In the genomic region with DNA sequence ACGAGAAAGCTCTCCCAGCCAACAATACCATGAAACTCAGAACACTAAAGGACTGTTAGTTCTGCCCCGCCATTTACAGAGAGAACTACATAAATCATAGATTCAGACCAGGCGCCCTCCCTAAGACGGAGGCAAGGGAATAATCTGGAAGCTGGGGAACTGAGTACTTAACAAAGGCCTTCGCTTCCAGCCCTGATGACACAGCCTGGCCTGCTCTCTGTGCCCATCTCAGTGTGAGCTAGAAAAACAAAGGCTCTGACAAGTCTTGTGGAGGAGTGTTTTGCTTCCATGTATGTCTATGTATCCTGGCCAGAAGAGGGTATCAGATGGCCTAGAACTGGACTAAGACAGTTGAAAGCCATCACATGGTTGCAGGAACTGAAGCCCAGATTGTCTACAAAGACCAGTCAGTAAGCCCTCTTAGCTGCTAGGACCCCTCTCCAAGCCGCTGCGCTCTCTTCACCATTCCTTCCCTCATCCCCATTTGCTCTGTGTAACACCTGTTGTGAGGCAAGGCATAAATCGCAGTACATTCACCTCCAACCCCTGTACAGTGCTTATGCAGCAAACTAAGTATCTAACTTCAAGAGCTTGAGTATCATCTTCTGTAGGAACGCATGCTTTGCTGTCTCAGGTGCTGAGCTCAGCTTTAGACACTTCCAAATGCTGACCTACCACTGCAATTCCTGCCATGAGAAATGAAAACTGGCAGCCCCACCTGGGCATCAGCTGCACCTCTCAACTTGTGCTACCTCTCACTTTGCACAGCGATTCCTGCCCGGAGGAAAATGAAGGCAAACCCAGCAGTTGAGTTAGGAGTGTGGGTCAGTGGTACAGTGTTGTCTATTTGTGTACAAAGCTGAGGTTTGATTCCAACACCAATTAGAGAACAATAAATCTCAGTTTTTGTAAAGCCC, we compare ENCODE assay signal across 8 mouse cellular contexts. TPM values are rescaled to one million over a fixed set of nuclear protein-coding genes. Genes with fewer than 3 reads are reported as not detected.
DNase-seq lines count a peak whose midpoint lies in the region; ATAC-seq and TF ChIP-seq lines count a peak whose summit lies in the region.
"Had no signal": no experiment of that assay in that cellular context is flagged by ENCODE, and none has a peak within 500 bp of the region (broad histone marks: within the 10 kb centered on the region; RNA-seq: fewer than 3 reads in every experiment).

No protein-coding gene starts in this region.

- no peak overlapping the region for H3K9ac ChIP-seq in kidney, postnatal 0 days (ENCODE audit: low read depth, low read length)
- no peak overlapping the region for H3K9ac ChIP-seq in forebrain, postnatal 0 days
- H3K9ac ChIP-seq in intestine, embryonic 16.5 days (ENCODE audit: low read depth, low read length) = 0 out of 2 replicates have a peak overlapping the region, but pooled peaks have one; percentile 10
- no peak overlapping the region for H3K9ac ChIP-seq in neural tube, embryonic 15.5 days (replicated peaks)

- H3K4me3 ChIP-seq in kidney, postnatal 0 days (replicated peaks; ENCODE audit: low read depth, low read length) = no peak overlapping the region
- no peak overlapping the region for H3K4me3 ChIP-seq in forebrain, postnatal 0 days (ENCODE audit: low read depth, low read length)
- no peak overlapping the region for H3K4me3 ChIP-seq in intestine, embryonic 16.5 days (ENCODE audit: low read length)
- H3K4me3 ChIP-seq in neural tube, embryonic 15.5 days (replicated peaks) = no peak overlapping the region

- peak overlapping the region; percentile 72 for H3K27ac ChIP-seq in kidney, postnatal 0 days
- peak overlapping the region; percentile 42 for H3K27ac ChIP-seq in forebrain, postnatal 0 days (ENCODE audit: low read depth, low read length)
- peak overlapping the region; percentile 23; the same call in 1 of the 2 replicates for H3K27ac ChIP-seq in intestine, embryonic 16.5 days (ENCODE audit: low read length)
- peak overlapping the region; percentile 58 for H3K27ac ChIP-seq in neural tube, embryonic 15.5 days (replicated peaks)

- H3K36me3 ChIP-seq in kidney, postnatal 0 days (ENCODE audit: insufficient read depth, low read length) = peaks cover 21% of the 10 kb centered on the region; the same call in 1 of the 2 replicates
- H3K36me3 ChIP-seq in forebrain, postnatal 0 days (ENCODE audit: insufficient read depth) = peaks cover 3% of the 10 kb centered on the region; the same call in 1 of the 2 replicates
- H3K36me3 ChIP-seq in intestine, embryonic 16.5 days (ENCODE audit: control insufficient read depth, insufficient read depth, low read length) = peaks cover 18% of the 10 kb centered on the region
- H3K36me3 ChIP-seq in neural tube, embryonic 15.5 days = peaks cover 13% of the 10 kb centered on the region

- no peak for TF ChIP-seq CTCF in kidney, postnatal 0 days (IDR thresholded peaks at IDR 0.05; ENCODE audit: low read depth)
- TF ChIP-seq CTCF in forebrain, postnatal 0 days (IDR thresholded peaks at IDR 0.05; ENCODE audit: low read depth) = no peak

- peak; percentile 34; the same call in 1 of the 2 replicates for ATAC-seq in kidney, postnatal 0 days (replicated peaks; ENCODE audit: low FRiP score, low read depth)
- ATAC-seq in forebrain, postnatal 0 days = peak; percentile 12; the same call in 1 of the 2 replicates
- ATAC-seq in intestine, embryonic 16.5 days = no peak
- peak; percentile 39; the same call in 1 of the 2 replicates for ATAC-seq in neural tube, embryonic 15.5 days (ENCODE audit: low FRiP score)

- H3K9me3 ChIP-seq in kidney, postnatal 0 days (replicated peaks; ENCODE audit: low read length) = no peaks in the 10 kb centered on the region
- no peaks in the 10 kb centered on the region for H3K9me3 ChIP-seq in forebrain, postnatal 0 days (ENCODE audit: low read length)
- no peaks in the 10 kb centered on the region for H3K9me3 ChIP-seq in intestine, embryonic 16.5 days (ENCODE audit: control insufficient read depth, low read length)
- H3K9me3 ChIP-seq in neural tube, embryonic 15.5 days (replicated peaks) = no peaks in the 10 kb centered on the region

- 59% methylated on average over 11 of the region's 11 CpGs for WGBS in kidney, postnatal 0 days
- 82% methylated on average over 11 of the region's 11 CpGs for WGBS in forebrain, postnatal 0 days
- 81% methylated on average over 11 of the region's 11 CpGs for WGBS in intestine, embryonic 16.5 days
- WGBS in neural tube, embryonic 15.5 days = 52% methylated on average over 11 of the region's 11 CpGs

- DNase-seq in kidney, postnatal 0 days (ENCODE audit: low spot score) = peak; percentile 70
- no peak for DNase-seq in kidney, adult 8-10 months
- DNase-seq in forebrain, postnatal 0 days = no peak
- DNase-seq in urinary bladder, adult 2 months (ENCODE audit: low spot score) = no peak
- DNase-seq in urinary bladder, postnatal 10 days (ENCODE audit: low spot score) = no peak
- DNase-seq: cerebellum, adult 11 months had no signal

- H3K4me1 ChIP-seq in kidney, postnatal 0 days (replicated peaks; ENCODE audit: insufficient read depth, low read length) = peaks cover 14% of the 10 kb centered on the region
- peaks cover 10% of the 10 kb centered on the region for H3K4me1 ChIP-seq in forebrain, postnatal 0 days (ENCODE audit: insufficient read depth)
- peaks cover 11% of the 10 kb centered on the region; the same call in 1 of the 2 replicates for H3K4me1 ChIP-seq in intestine, embryonic 16.5 days (ENCODE audit: control insufficient read depth, insufficient read depth, low read length)
- peaks cover 32% of the 10 kb centered on the region for H3K4me1 ChIP-seq in neural tube, embryonic 15.5 days

- no peak overlapping the region for H3K4me2 ChIP-seq in kidney, postnatal 0 days (ENCODE audit: low read length)
- H3K4me2 ChIP-seq in forebrain, postnatal 0 days (ENCODE audit: low read depth) = no peak overlapping the region
- H3K4me2 ChIP-seq in intestine, embryonic 16.5 days (ENCODE audit: low read depth, low read length) = no peak overlapping the region
- no peak overlapping the region for H3K4me2 ChIP-seq in neural tube, embryonic 15.5 days

- no peaks in the 10 kb centered on the region for H3K27me3 ChIP-seq in kidney, postnatal 0 days (ENCODE audit: insufficient read depth, low read length)
- no peaks in the 10 kb centered on the region for H3K27me3 ChIP-seq in forebrain, postnatal 0 days (ENCODE audit: insufficient read depth, low read length)
- H3K27me3 ChIP-seq in intestine, embryonic 16.5 days (replicated peaks; ENCODE audit: control insufficient read depth, insufficient read depth, low read length) = no peaks in the 10 kb centered on the region
- no peaks in the 10 kb centered on the region for H3K27me3 ChIP-seq in neural tube, embryonic 15.5 days (replicated peaks)

RNA-seq across cellular contexts. Expression of gene Chd2, which starts 20.1 kb away (rescaled TPM):
- polyA plus RNA-seq in kidney, postnatal 0 days (2015; fragmentation: Nextera tagmentation; extraction: Ambion mirVana) = 41.6 and 44.1 TPM in 2 replicates
- 31.9 and 53.9 TPM in 2 replicates for total RNA-seq in forebrain, postnatal 0 days (2014; rRNA removed)
- 20.2 and 32.0 TPM in 2 replicates for polyA plus RNA-seq in forebrain, postnatal 0 days (2015; fragmentation: Nextera tagmentation; extraction: Ambion mirVana)
- polyA plus RNA-seq in intestine, embryonic 16.5 days (2015; fragmentation: Nextera tagmentation; extraction: Ambion mirVana) = 40.1 and 41.1 TPM in 2 replicates
- polyA plus RNA-seq in neural tube, embryonic 15.5 days (2015; fragmentation: Nextera tagmentation; extraction: Ambion mirVana) = 31.2 and 39.3 TPM in 2 replicates
- 25.6 and 27.3 TPM in 2 replicates for polyA plus RNA-seq in urinary bladder, adult 2 months (2012; rRNA removed)
